Mouse (Mus musculus) adrenal gland, postnatal 10 days (tissue): Measurements from ENCODE around the gene Phlpp1. TPM values are rescaled to one million over a fixed set of nuclear protein-coding genes. Genes with fewer than 3 reads are reported as not detected.
A peak's percentile ranks its signal among the peaks of the same experiment; 100 is the strongest.

ENCODE experiments used
- DNase-seq: peaks from one replicate; pipeline ENCODE4 v3.0.0; 2021; ENCODE audit warnings: mixed read lengths
- total RNA-seq, 2 experiments: library from RNA; stranded (reverse); gene quantifications; 2 replicates each; pipeline ENCODE4 v1.2.3; 2021

The Phlpp1 gene
- total RNA-seq, 2 experiments from 2014 or later, result 16.4 to 22.3 TPM

GRCm38 (mm10) chr1:106163401-106163800 is 8.2 kb upstream of the Phlpp1 start:
- no peak for DNase-seq

GRCm38 (mm10) chr1:106164111-106164510 is 7.4 kb upstream of the Phlpp1 start:
- DNase-seq, result no peak

GRCm38 (mm10) chr1:106168001-106168400 is 3.6 kb upstream of the Phlpp1 start:
- no peak for DNase-seq

- no peak for DNase-seq
These were observed 2.8 kb upstream of the Phlpp1 start for GRCm38 (mm10) chr1:106168801-106169200.

- DNase-seq, result no peak
These were observed 1.7 kb upstream of the Phlpp1 start for GRCm38 (mm10) chr1:106169741-106170265.

- DNase-seq, result peak; percentile 64
These were observed 864 bp downstream of the Phlpp1 start for GRCm38 (mm10) chr1:106172301-106172930.

- DNase-seq, result peak; percentile 59
These were observed 1.4 kb downstream of the Phlpp1 start for GRCm38 (mm10) chr1:106172931-106173371.

GRCm38 (mm10) chr1:106173621-106174156 is 2.1 kb downstream of the Phlpp1 start:
- no peak for DNase-seq

GRCm38 (mm10) chr1:106174598-106174997 is 3.0 kb downstream of the Phlpp1 start:
- no peak for DNase-seq

GRCm38 (mm10) chr1:106175360-106175759 is 3.8 kb downstream of the Phlpp1 start:
- DNase-seq, result no peak

GRCm38 (mm10) chr1:106176791-106177190 is 5.2 kb downstream of the Phlpp1 start:
- no peak for DNase-seq

- no peak for DNase-seq
These were observed 6.6 kb downstream of the Phlpp1 start for GRCm38 (mm10) chr1:106177868-106178790.

- DNase-seq, result no peak
These were observed 12.1 kb downstream of the Phlpp1 start for GRCm38 (mm10) chr1:106183701-106184100.

GRCm38 (mm10) chr1:106184780-106185460 is 13.4 kb downstream of the Phlpp1 start:
- DNase-seq, result no peak

- no peak for DNase-seq
These were observed 13.9 kb downstream of the Phlpp1 start for GRCm38 (mm10) chr1:106185461-106185924.

GRCm38 (mm10) chr1:106186062-106186461 is 14.5 kb downstream of the Phlpp1 start:
- DNase-seq, result no peak

- DNase-seq, result no peak
These were observed 15.9 kb downstream of the Phlpp1 start for GRCm38 (mm10) chr1:106187480-106187879.

- no peak for DNase-seq
These were observed 17.2 kb downstream of the Phlpp1 start for GRCm38 (mm10) chr1:106188756-106189155.

GRCm38 (mm10) chr1:106189311-106189710 is 17.8 kb downstream of the Phlpp1 start:
- no peak for DNase-seq

- DNase-seq, result no peak
These were observed 19.1 kb downstream of the Phlpp1 start for GRCm38 (mm10) chr1:106190695-106191094.

- no peak for DNase-seq
These were observed 20.3 kb downstream of the Phlpp1 start for GRCm38 (mm10) chr1:106191885-106192284.

GRCm38 (mm10) chr1:106192864-106193470 is 21.4 kb downstream of the Phlpp1 start:
- no peak for DNase-seq
